In the genomic region with DNA sequence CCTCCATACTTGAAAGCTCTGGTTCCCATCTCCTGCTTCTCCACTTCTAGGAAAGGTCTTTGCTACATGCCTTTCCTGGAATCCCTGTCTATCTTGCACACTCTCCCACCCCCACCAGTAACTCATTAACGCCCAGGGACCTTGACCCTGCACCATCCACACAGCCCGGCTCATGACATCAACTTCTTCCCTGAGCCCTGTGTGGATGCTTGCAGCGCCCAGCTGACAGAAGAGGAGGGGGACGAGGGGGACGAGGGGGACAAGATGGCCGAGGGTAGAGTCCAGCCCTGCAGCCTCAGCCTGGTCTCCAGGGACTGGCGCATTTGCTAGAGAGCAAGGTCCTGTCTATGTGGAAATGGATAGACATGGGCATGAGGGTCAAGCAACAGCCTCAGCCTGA, we compare ENCODE assay signal across 14 mouse cellular contexts. TPM values are rescaled to one million over a fixed set of nuclear protein-coding genes. Genes with fewer than 3 reads are reported as not detected.
A peak's percentile ranks its signal among the peaks of the same experiment; 100 is the strongest.
DNase-seq lines count a peak whose midpoint lies in the region; ATAC-seq and TF ChIP-seq lines count a peak whose summit lies in the region.
"Had no signal": no experiment of that assay in that cellular context is flagged by ENCODE, and none has a peak within 500 bp of the region (broad histone marks: within the 10 kb centered on the region; RNA-seq: fewer than 3 reads in every experiment).

No protein-coding gene starts in this region.

- peak; percentile 88 for DNase-seq in heart, adult 11 months
- no peak for DNase-seq in heart, postnatal 25 days (ENCODE audit: low spot score)
- peak; percentile 91 for DNase-seq in kidney, adult 9 months
- DNase-seq in liver, adult 2 months (ENCODE audit: extremely low read depth, low read depth, low spot score): peak; percentile 94
- DNase-seq in stomach, postnatal 0 days (ENCODE audit: low spot score): peak; percentile 46
- DNase-seq in heart, adult 9 months (ENCODE audit: low spot score in 2 of 2): no peak
- DNase-seq: gastrocnemius, postnatal 36 days; heart, postnatal 10 days; lung, postnatal 10 days had no signal

- peak; percentile 67; the same call in 1 of the 2 replicates for TF ChIP-seq POLR2A in liver, adult 2 months (IDR thresholded peaks at IDR 0.05; ENCODE audit: extremely low read depth, insufficient read depth, low read length)

- intact Hi-C loops in heart, postnatal 25 days (cut with DNase I): no loop called here

- TF ChIP-seq EP300 in stomach, postnatal 0 days (optimal IDR thresholded peaks at IDR 0.05): no peak

- no peaks in the 10 kb centered on the region for H3K9me3 ChIP-seq in stomach, postnatal 0 days (ENCODE audit: control insufficient read depth, low read length)
- no peaks in the 10 kb centered on the region for H3K9me3 ChIP-seq in hindbrain, embryonic 16.5 days (ENCODE audit: control insufficient read depth, low read length)
- H3K9me3 ChIP-seq: embryonic facial prominence, embryonic 10.5 days; forebrain, embryonic 13.5 days had no signal

- 16% methylated on average over 7 of the region's 7 CpGs for WGBS in liver, adult 2 months
- WGBS in stomach, postnatal 0 days: 33% methylated on average over 7 of the region's 7 CpGs
- 50% methylated on average over 7 of the region's 7 CpGs for WGBS in hindbrain, embryonic 16.5 days

- peak; percentile 71 for ATAC-seq in stomach, postnatal 0 days (ENCODE audit: low FRiP score, low TSS enrichment)
- ATAC-seq in hindbrain, embryonic 16.5 days: no peak
- ATAC-seq: forebrain, embryonic 13.5 days; midbrain, embryonic 16.5 days had no signal

- peaks cover 5% of the 10 kb centered on the region; the same call in 1 of the 2 replicates for H3K36me3 ChIP-seq in liver, adult 2 months (ENCODE audit: control insufficient read depth, insufficient read depth, low read length)
- peaks cover 25% of the 10 kb centered on the region for H3K36me3 ChIP-seq in stomach, postnatal 0 days (ENCODE audit: control insufficient read depth, insufficient read depth, low read length)
- H3K36me3 ChIP-seq in hindbrain, embryonic 16.5 days (ENCODE audit: control insufficient read depth, insufficient read depth, low read length): peaks cover 13% of the 10 kb centered on the region

- peak overlapping the region; percentile 89 for H3K27ac ChIP-seq in liver, adult 2 months (replicated peaks; ENCODE audit: insufficient read depth, low read depth, low read length)
- no peak overlapping the region for H3K27ac ChIP-seq in stomach, postnatal 0 days (replicated peaks)
- H3K27ac ChIP-seq in hindbrain, embryonic 16.5 days (ENCODE audit: low read depth, low read length): no peak overlapping the region
- H3K27ac ChIP-seq: embryonic facial prominence, embryonic 10.5 days; forebrain, embryonic 13.5 days had no signal

- H3K79me2 ChIP-seq in liver, adult 2 months (ENCODE audit: control insufficient read depth, insufficient read depth, low read length): peaks cover 15% of the 10 kb centered on the region; the same call in 1 of the 2 replicates

- H3K27me3 ChIP-seq in liver, adult 2 months (ENCODE audit: control insufficient read depth, insufficient read depth, low read length): no peaks in the 10 kb centered on the region
- H3K27me3 ChIP-seq in stomach, postnatal 0 days (ENCODE audit: control insufficient read depth, insufficient read depth, low read length): no peaks in the 10 kb centered on the region
- no peaks in the 10 kb centered on the region for H3K27me3 ChIP-seq in hindbrain, embryonic 16.5 days (replicated peaks; ENCODE audit: control insufficient read depth, insufficient read depth, low read length)
- H3K27me3 ChIP-seq: forebrain, embryonic 13.5 days had no signal

- H3K4me3 ChIP-seq in liver, adult 2 months (ENCODE audit: insufficient read depth, low read depth, low read length): peak overlapping the region; percentile 59
- no peak overlapping the region for H3K4me3 ChIP-seq in stomach, postnatal 0 days (ENCODE audit: low read depth, low read length)
- H3K4me3 ChIP-seq in hindbrain, embryonic 16.5 days (ENCODE audit: low read length): no peak overlapping the region
- H3K4me3 ChIP-seq: embryonic facial prominence, embryonic 10.5 days; forebrain, embryonic 13.5 days had no signal

- peak overlapping the region; percentile 61 for H3K9ac ChIP-seq in liver, adult 2 months (ENCODE audit: low read depth, low read length)
- no peak overlapping the region for H3K9ac ChIP-seq in stomach, postnatal 0 days (ENCODE audit: low read length)
- H3K9ac ChIP-seq in hindbrain, embryonic 16.5 days (ENCODE audit: low read depth, low read length): no peak overlapping the region
- H3K9ac ChIP-seq: forebrain, embryonic 13.5 days had no signal

- TF ChIP-seq CTCF in liver, adult 2 months (IDR thresholded peaks at IDR 0.05; ENCODE audit: low read depth, low read length): no peak
- TF ChIP-seq CTCF in stomach, postnatal 0 days (IDR thresholded peaks at IDR 0.05; ENCODE audit: low read depth): no peak

- peaks cover 36% of the 10 kb centered on the region for H3K4me1 ChIP-seq in liver, adult 2 months (ENCODE audit: control insufficient read depth, insufficient read depth, low read length)
- peaks cover 4% of the 10 kb centered on the region for H3K4me1 ChIP-seq in stomach, postnatal 0 days (replicated peaks; ENCODE audit: control insufficient read depth, insufficient read depth)
- no peaks in the 10 kb centered on the region for H3K4me1 ChIP-seq in hindbrain, embryonic 16.5 days (ENCODE audit: control insufficient read depth, insufficient read depth, low read depth, low read length)
- H3K4me1 ChIP-seq: forebrain, embryonic 13.5 days had no signal

- H3K4me2 ChIP-seq in stomach, postnatal 0 days (replicated peaks; ENCODE audit: low read depth): no peak overlapping the region
- H3K4me2 ChIP-seq in hindbrain, embryonic 16.5 days (ENCODE audit: low read length): no peak overlapping the region
- H3K4me2 ChIP-seq: forebrain, embryonic 13.5 days had no signal

RNA-seq across cellular contexts. Expression of a gene that starts 5.1 kb away (rescaled TPM):
- total RNA-seq in heart, postnatal 25 days (2021): 10 to 100 TPM; 47.1 to 80.7 TPM
- 5,384 and 7,708 TPM in 2 replicates for total RNA-seq in liver, adult 2 months (2014; rRNA removed)
- polyA plus RNA-seq in liver, adult 2 months (2012; rRNA removed): 3,773 and 3,833 TPM in 2 replicates
- 9.3 and 9.8 TPM in 2 replicates for polyA plus RNA-seq in stomach, postnatal 0 days (2015; fragmentation: Nextera tagmentation; extraction: Ambion mirVana)
- polyA plus RNA-seq in hindbrain, embryonic 16.5 days (2015; fragmentation: Nextera tagmentation; extraction: Ambion mirVana): 2.1 TPM in 2 replicates

RNA-seq across cellular contexts. Expression of a gene that starts 15.2 kb away (rescaled TPM):
- total RNA-seq in heart, postnatal 25 days (2021): 10 to 100 TPM; 26.1 to 29.5 TPM
- 10.7 and 11.7 TPM in 2 replicates for total RNA-seq in liver, adult 2 months (2014; rRNA removed)
- polyA plus RNA-seq in liver, adult 2 months (2012; rRNA removed): 19.3 and 23.7 TPM in 2 replicates
- 48.0 and 52.4 TPM in 2 replicates for polyA plus RNA-seq in stomach, postnatal 0 days (2015; fragmentation: Nextera tagmentation; extraction: Ambion mirVana)
- polyA plus RNA-seq in hindbrain, embryonic 16.5 days (2015; fragmentation: Nextera tagmentation; extraction: Ambion mirVana): 22.8 and 24.2 TPM in 2 replicates

RNA-seq across cellular contexts. Expression of a gene that starts 16.2 kb away (rescaled TPM):
- total RNA-seq in heart, postnatal 25 days (2021): 100 to 1,000 TPM in 1 of 2 experiments, 10 to 100 TPM in 1; 90.6 to 107 TPM
- 4.6 and 5.1 TPM in 2 replicates for total RNA-seq in liver, adult 2 months (2014; rRNA removed)
- 4.8 and 7.2 TPM in 2 replicates for polyA plus RNA-seq in liver, adult 2 months (2012; rRNA removed)
- polyA plus RNA-seq in stomach, postnatal 0 days (2015; fragmentation: Nextera tagmentation; extraction: Ambion mirVana): 27.5 and 29.9 TPM in 2 replicates
- polyA plus RNA-seq in hindbrain, embryonic 16.5 days (2015; fragmentation: Nextera tagmentation; extraction: Ambion mirVana): 10.1 and 11.6 TPM in 2 replicates

RNA-seq across cellular contexts. Expression of a gene that starts 39.1 kb away (rescaled TPM):
- total RNA-seq in heart, postnatal 25 days (2021): not detected
- 0.27 and 0.28 TPM in 2 replicates for total RNA-seq in liver, adult 2 months (2014; rRNA removed)
- 0.42 and 0.75 TPM in 2 replicates for polyA plus RNA-seq in liver, adult 2 months (2012; rRNA removed)
- polyA plus RNA-seq in stomach, postnatal 0 days (2015; fragmentation: Nextera tagmentation; extraction: Ambion mirVana): 0.05 TPM in 1 of 2 replicates, not detected in the other
- not detected in 2 replicates for polyA plus RNA-seq in hindbrain, embryonic 16.5 days (2015; fragmentation: Nextera tagmentation; extraction: Ambion mirVana)
- total RNA-seq: heart, postnatal 10 days; left cerebral cortex, postnatal 14 days had no signal
- polyA plus RNA-seq: embryonic facial prominence, embryonic 10.5 days; forebrain, embryonic 13.5 days; midbrain, embryonic 16.5 days had no signal

RNA-seq across cellular contexts. Expression of a gene that starts 45.9 kb away (rescaled TPM):
- 1 to 10 TPM; 1.5 to 1.7 TPM for total RNA-seq in heart, postnatal 25 days (2021)
- 2.7 and 2.9 TPM in 2 replicates for total RNA-seq in liver, adult 2 months (2014; rRNA removed)
- 1.3 and 1.9 TPM in 2 replicates for polyA plus RNA-seq in liver, adult 2 months (2012; rRNA removed)
- polyA plus RNA-seq in stomach, postnatal 0 days (2015; fragmentation: Nextera tagmentation; extraction: Ambion mirVana): 1.4 and 1.6 TPM in 2 replicates
- 1.4 and 1.7 TPM in 2 replicates for polyA plus RNA-seq in hindbrain, embryonic 16.5 days (2015; fragmentation: Nextera tagmentation; extraction: Ambion mirVana)

Comparison
In these comparisons a context has a peak if more than half of its experiments do, and no peak if none do; other contexts are left out.
1. DNase-seq: peak in heart, adult 11 months (single experiment), kidney, adult 9 months (single experiment), liver, adult 2 months (single experiment) and stomach, postnatal 0 days (single experiment); none in heart, postnatal 25 days (single experiment) and heart, adult 9 months (0 of 2).
2. RNA of a gene that starts 5.1 kb away (polyA plus RNA-seq): 3,773 to 3,833 TPM in liver, adult 2 months; 9.3 to 9.8 TPM in stomach, postnatal 0 days and 2.1 TPM in hindbrain, embryonic 16.5 days; every median in the first group is over 100 times any median in the second.